Mouse (Mus musculus) ES-Bruce4 (cell line): ENCODE measurements around the gene Tnr.

ENCODE experiments used
- CTCF ChIP-seq: IDR thresholded peaks from one replicate; pipeline ENCODE4 v1.8.1; 2011; ENCODE audit warnings: low read depth, low read length
- POLR2A ChIP-seq: IDR thresholded peaks from one replicate; pipeline ENCODE4 v1.8.1; 2011; ENCODE audit warnings: low read length; ENCODE audit not compliant: insufficient read depth

GRCm38 (mm10) chr1:159532841-159533569 is 9.4 kb downstream of the Tnr start:
- TF ChIP-seq CTCF (no peak), POLR2A (no peak)
